Mouse (Mus musculus) heart, adult 2 months (tissue): ENCODE data around the gene Gm11444. TPM values are rescaled to one million over a fixed set of nuclear protein-coding genes. Genes with fewer than 3 reads are reported as not detected.
A peak's percentile ranks its signal among the peaks of the same experiment; 100 is the strongest.

Source experiments
- DNase-seq, 2 experiments: peaks; one replicate each; pipeline ENCODE4 v3.0.0; 2021
- H3K27ac ChIP-seq: fragments of 200-600 bp; 2 replicates; pipeline ENCODE4 v1.8.1; 2022
- H3K27me3 ChIP-seq: fragments of 200-500 bp; 2 replicates; pipeline ENCODE4 v1.6.1; 2012; ENCODE audit warnings: mild to moderate bottlenecking, low read length, inconsistent platforms, mixed read lengths; ENCODE audit not compliant: control insufficient read depth, insufficient read depth
- H3K36me3 ChIP-seq: fragments of 200-500 bp; 2 replicates; pipeline ENCODE4 v1.6.1; 2012; ENCODE audit warnings: low read length, inconsistent platforms; ENCODE audit not compliant: control insufficient read depth, insufficient read depth
- H3K4me1 ChIP-seq: fragments of 200-500 bp; 2 replicates; pipeline ENCODE4 v1.6.1; 2011; ENCODE audit warnings: low read length; ENCODE audit not compliant: control insufficient read depth, insufficient read depth
- H3K4me3 ChIP-seq: fragments of 200-600 bp; 2 replicates; pipeline ENCODE4 v1.8.1; 2022
- H3K79me2 ChIP-seq: fragments of 200-500 bp; replicated peaks from 2 replicates; pipeline ENCODE4 v1.6.1; 2012; ENCODE audit warnings: mild to moderate bottlenecking, inconsistent platforms, low read length, moderate library complexity, mixed read lengths; ENCODE audit not compliant: control insufficient read depth, insufficient read depth
- H3K9ac ChIP-seq: fragments of 200-500 bp; 2 replicates; pipeline ENCODE4 v1.6.1; 2012; ENCODE audit warnings: low read depth, mild to moderate bottlenecking, control low read depth, inconsistent platforms, low read length, mixed read lengths
- CTCF ChIP-seq: fragments of 200-600 bp; IDR thresholded peaks from 2 replicates; pipeline ENCODE4 v1.8.1; 2022; ENCODE audit warnings: antibody characterized with exemption, mild to moderate bottlenecking, moderate library complexity
- EP300 ChIP-seq: fragments of 200-500 bp; IDR thresholded peaks from 2 replicates; pipeline ENCODE4 v1.6.1; 2011; ENCODE audit warnings: low read depth, low read length, control low read depth; ENCODE audit not compliant: insufficient read depth
- POLR2A ChIP-seq: fragments of 200-500 bp; IDR thresholded peaks from 2 replicates; pipeline ENCODE4 v1.6.1; 2011; ENCODE audit warnings: mild to moderate bottlenecking, low read depth, low read length, control low read depth; ENCODE audit not compliant: insufficient read depth
- WGBS: fragments of 180-500 bp; shearing (Covaris S2); methylation state at CpG from one replicate; pipeline ENCODE4 v1.1.7; 2018; 5-methylcytosine and 5-hydroxymethylcytosine counted together
- intact Hi-C: fragments of 180-260 bp; cut with DNase I; formaldehyde crosslinking; loops from one replicate; pipeline ENCODE4 v1.15.1; 2025
- polyA plus RNA-seq: library from polyadenylated mRNA; depleted of rRNA; stranded (reverse); fragments of >200 nt; gene quantifications from 2 replicates; pipeline ENCODE4 v1.2.3, GENCODE M21; 2012
- total RNA-seq, 2 experiments: library from RNA; stranded (reverse); gene quantifications; 2 replicates each; pipeline ENCODE4 v1.2.3; 2021

Gm11444 gene
- total and polyA plus RNA-seq, 3 experiments = not detected

DNA sequence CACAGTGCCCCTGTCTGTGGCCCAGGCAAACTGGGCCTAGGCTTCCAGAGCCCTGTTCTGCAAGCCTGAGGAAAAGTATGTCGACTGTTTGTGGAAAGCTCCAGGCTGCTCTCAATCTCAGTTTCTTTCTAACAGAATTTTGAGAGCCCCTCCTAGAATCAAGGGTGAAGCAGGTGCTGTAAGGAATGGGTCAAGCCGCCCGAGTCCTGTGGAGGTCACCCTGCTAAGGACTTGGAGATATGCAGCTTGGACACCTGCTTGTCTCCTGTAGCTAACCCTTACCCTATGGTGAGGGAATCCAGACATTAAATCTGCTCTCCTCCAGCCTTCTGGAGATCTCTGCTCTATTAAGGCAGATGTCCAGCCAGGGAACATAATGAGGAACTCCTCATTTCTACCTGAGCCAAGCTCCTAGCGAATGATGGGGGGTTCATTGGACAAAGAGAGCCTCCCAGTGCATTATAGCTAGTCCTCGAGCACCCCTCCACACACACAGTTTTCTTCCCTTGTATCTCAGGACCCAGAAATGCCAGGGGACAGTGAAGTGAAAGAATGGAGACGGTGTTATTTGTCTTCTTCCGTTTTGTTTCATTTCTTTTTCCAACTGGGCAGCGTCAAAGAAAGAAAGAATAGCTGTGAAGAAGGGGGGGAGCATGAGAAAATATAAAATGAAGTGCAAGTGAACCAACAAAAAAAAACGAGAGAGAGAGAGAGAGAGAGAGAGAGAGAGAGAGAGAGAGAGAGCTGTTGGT lies 15.0 kb downstream of the Gm11444 start:
- peak overlapping the region; percentile 12; the same call in 1 of the 2 replicates for H3K4me3 ChIP-seq
- H3K79me2 ChIP-seq = no peaks in the 10 kb centered on the region
- intact Hi-C loops = no loop called here
- H3K9ac ChIP-seq = 0 out of 2 replicates have a peak overlapping the region, but pooled peaks have one; percentile 10
- 0 out of 2 replicates have a peak, but pooled peaks cover 1% of the 10 kb centered on the region for H3K4me1 ChIP-seq
- H3K36me3 ChIP-seq = no peaks in the 10 kb centered on the region
- no peak for DNase-seq
- no peak overlapping the region; the same call in 1 of the 2 replicates for H3K27ac ChIP-seq
- TF ChIP-seq EP300 (no peak), POLR2A (no peak), CTCF (no peak)
- 63% methylated on average over 9 of the region's 9 CpGs for WGBS
- peaks cover 23% of the 10 kb centered on the region for H3K27me3 ChIP-seq

DNA sequence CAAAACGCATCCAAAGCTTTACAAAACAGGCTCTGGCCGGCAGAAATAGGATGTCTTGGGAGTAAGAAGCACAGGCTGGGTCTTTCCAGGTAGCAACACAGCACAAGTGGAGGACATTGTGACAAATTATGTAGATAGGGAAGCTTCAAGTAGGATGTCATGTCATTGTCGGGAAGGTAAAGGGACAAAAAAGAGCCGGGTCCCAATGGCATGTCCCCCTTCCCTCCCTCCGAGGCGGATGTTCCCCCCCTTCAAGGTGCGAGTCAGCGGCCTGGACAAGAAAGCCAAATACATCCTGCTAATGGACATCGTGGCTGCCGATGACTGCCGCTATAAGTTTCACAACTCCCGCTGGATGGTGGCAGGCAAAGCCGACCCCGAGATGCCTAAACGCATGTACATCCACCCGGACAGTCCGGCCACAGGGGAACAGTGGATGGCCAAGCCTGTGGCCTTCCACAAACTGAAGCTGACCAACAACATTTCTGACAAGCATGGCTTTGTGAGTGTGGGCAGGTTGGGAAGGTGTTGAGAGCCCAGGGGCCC lies 15.7 kb downstream of the Gm11444 start:
- intact Hi-C loops = loop anchor here (5.0 kb wide), 1 partner anchor 217 kb away; no protein-coding TSS in a partner anchor

DNA sequence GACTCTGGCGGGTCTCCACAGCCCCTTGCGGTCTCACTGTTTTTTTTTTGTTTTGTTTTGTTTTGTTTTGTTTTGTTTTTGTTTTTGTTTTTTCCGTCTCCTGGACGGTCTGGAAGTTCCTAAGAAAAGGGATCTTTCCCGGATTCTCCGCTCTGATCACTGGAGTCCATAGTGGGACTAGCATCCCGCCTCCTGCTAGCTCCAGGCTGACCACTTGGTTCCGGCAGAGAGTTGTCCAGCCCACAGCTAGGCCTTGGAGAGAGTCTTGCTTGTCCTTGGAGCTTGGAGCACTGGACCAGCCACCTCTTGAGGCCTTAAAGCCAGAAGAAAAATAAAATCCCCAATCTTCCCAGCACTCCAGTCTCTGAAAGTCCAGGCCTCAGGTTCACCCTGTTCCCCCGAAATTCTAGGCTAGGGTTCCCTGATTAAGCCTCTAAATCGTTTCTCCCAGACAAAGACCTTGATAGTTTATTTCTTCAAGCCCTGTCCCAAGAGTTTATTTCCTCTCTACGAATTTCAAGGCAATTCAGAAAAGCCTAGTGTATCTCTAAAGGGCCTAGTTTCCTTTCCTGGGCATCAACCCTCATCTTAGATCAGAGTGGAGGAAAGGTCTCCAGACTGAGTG lies 16.3 kb downstream of the Gm11444 start:
- Histone ChIP-seq H3K9ac (peak overlapping the region; percentile 7), H3K27me3 (peaks cover 27% of the 10 kb centered on the region), H3K4me3 (peak overlapping the region; percentile 52), H3K4me1 (0 out of 2 replicates have a peak, but pooled peaks cover 2% of the 10 kb centered on the region), H3K79me2 (no peaks in the 10 kb centered on the region), H3K36me3 (no peaks in the 10 kb centered on the region), H3K27ac (peak overlapping the region; percentile 62)
- peak in 1 of 2 experiments; percentile 56 for DNase-seq
- 39% methylated on average over 11 of the region's 11 CpGs for WGBS
- no peak for TF ChIP-seq EP300
- no peak for TF ChIP-seq POLR2A
- TF ChIP-seq CTCF = no peak
- intact Hi-C loops = loop anchor here (5.0 kb wide), 1 partner anchor 217 kb away; no protein-coding TSS in a partner anchor

More for the DNA sequence above, 15.7 kb downstream of the Gm11444 start:
- Histone ChIP-seq H3K9ac (peak overlapping the region; percentile 7), H3K27ac (peak overlapping the region; percentile 62), H3K4me1 (0 out of 2 replicates have a peak, but pooled peaks cover 2% of the 10 kb centered on the region), H3K4me3 (peak overlapping the region; percentile 23; the same call in 1 of the 2 replicates), H3K27me3 (peaks cover 27% of the 10 kb centered on the region), H3K36me3 (no peaks in the 10 kb centered on the region), H3K79me2 (no peaks in the 10 kb centered on the region)
- WGBS = 59% methylated on average over 17 of the region's 17 CpGs
- no peak for DNase-seq
- TF ChIP-seq CTCF = no peak
- TF ChIP-seq EP300 = no peak
- TF ChIP-seq POLR2A = no peak

DNA sequence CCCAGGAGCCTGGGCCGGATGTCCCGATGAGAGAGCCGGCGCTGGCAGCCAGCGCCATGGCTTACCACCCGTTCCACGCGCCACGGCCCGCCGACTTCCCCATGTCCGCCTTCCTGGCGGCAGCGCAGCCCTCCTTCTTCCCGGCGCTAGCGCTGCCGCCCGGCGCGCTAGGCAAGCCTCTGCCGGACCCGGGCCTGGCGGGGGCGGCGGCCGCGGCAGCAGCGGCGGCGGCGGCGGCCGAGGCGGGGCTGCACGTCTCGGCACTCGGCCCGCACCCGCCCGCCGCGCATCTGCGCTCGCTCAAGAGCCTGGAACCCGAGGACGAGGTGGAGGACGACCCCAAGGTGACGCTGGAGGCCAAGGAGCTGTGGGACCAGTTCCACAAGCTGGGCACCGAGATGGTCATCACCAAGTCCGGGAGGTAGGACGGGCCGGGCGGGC lies 17.0 kb downstream of the Gm11444 start:
- peaks cover 25% of the 10 kb centered on the region for H3K27me3 ChIP-seq
- H3K79me2 ChIP-seq = no peaks in the 10 kb centered on the region
- H3K36me3 ChIP-seq = no peaks in the 10 kb centered on the region
- no peak for TF ChIP-seq POLR2A
- TF ChIP-seq CTCF = no peak
- TF ChIP-seq EP300 = no peak
- 1% methylated on average over 53 of the region's 54 CpGs for WGBS
- intact Hi-C loops = loop anchor here (5.0 kb wide), 1 partner anchor 216 kb away; no protein-coding TSS in a partner anchor
- H3K4me1 ChIP-seq = 0 out of 2 replicates have a peak, but pooled peaks cover 2% of the 10 kb centered on the region
- H3K27ac ChIP-seq = peak overlapping the region; percentile 62
- peak overlapping the region; percentile 80 for H3K9ac ChIP-seq
- peak; percentile 63 to 70 for DNase-seq
- H3K4me3 ChIP-seq = peak overlapping the region; percentile 52

DNA sequence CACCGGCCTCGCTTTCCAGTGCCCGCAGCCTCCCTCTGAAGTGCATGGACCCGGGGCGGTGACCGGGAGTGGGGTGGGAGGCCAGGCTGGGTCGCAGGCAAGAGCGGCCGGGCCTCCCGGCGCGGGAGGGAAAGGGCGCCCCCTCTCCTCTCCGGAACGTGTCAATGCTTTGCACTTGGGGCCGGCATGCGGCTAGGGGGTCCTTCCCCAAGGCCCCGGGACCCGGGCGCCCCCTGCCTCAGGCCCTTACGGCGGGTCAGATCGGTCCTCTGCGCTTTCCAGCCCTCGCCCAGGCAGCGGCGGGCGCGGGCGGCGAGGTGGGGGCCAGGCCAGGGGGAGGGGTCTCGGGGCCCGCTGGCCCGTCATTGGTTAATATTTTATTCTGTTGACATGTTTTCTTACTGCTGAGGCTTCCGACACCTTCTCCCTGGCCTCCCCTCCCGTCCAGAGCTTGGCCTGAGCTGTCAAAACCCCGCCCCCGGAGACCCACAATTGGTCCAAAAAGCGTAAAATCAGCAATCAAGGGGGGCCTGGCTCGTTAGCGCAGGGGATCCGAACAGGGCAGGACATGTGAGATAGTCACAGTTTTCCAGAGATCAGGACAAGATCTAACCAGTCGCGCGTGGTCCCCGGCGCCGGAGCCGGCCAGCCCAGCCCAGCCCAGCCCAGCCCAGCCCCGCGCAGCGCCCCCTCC lies 17.8 kb downstream of the Gm11444 start, which contains the start of gene Tbx2:
Gene Tbx2 (plus strand): TSS at position 321 of the 694 bp plus-strand sequence.
- Histone ChIP-seq H3K4me1 (0 out of 2 replicates have a peak, but pooled peaks cover 2% of the 10 kb centered on the region), H3K79me2 (no peaks in the 10 kb centered on the region), H3K27me3 (peaks cover 20% of the 10 kb centered on the region), H3K36me3 (no peaks in the 10 kb centered on the region), H3K9ac (peak within 1 kb of the TSS; percentile 80), H3K27ac (peak within 1 kb of the TSS; percentile 77), H3K4me3 (peak within 1 kb of the TSS; percentile 68)
- peak; percentile 82 to 87 for DNase-seq
- 2% methylated on average over 51 of the region's 52 CpGs for WGBS
- TF ChIP-seq CTCF (peak; percentile 34; the same call in 1 of the 2 replicates), POLR2A (peak; percentile 78), EP300 (no peak)
- intact Hi-C loops = loop anchor here (5.0 kb wide), 1 partner anchor 215 kb away; no protein-coding TSS in a partner anchor
